Mouse (Mus musculus): Measurements from ENCODE around the gene Lrrc46.

Gene Lrrc46

DNA sequence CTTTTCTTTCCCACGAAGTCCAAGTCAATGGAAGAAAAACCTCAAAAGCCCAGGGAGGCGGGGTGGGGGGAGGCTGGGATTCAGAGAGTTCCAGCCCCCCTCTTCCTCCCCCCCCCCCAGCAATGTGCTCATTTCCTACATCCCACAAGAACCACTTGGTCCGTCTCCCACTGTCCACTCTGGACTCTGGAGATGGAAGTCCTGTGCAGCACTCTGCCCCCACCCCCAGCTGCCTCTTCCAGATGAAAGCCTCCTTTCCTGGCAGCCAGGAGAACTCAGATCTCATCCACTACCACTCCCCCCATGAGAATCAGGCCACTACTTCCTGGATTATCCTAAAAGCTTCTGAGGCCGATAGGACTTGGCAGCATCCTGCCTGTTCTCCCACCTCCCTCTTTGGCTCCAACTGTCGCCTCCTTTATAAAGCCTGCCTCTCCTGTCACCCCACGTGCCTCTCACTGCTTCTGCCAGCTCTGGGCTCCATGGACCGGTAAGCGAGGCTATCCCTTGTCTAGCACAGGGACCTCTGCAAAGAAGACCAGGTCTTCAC lies 28.0 kb downstream of the Lrrc46 start, which contains the start of gene Sp6:
TSS of gene Sp6 (plus strand) at position 274 of the 550 bp plus-strand sequence.
- DNase-seq (ENCODE audit: low spot score): no peak

DNA sequence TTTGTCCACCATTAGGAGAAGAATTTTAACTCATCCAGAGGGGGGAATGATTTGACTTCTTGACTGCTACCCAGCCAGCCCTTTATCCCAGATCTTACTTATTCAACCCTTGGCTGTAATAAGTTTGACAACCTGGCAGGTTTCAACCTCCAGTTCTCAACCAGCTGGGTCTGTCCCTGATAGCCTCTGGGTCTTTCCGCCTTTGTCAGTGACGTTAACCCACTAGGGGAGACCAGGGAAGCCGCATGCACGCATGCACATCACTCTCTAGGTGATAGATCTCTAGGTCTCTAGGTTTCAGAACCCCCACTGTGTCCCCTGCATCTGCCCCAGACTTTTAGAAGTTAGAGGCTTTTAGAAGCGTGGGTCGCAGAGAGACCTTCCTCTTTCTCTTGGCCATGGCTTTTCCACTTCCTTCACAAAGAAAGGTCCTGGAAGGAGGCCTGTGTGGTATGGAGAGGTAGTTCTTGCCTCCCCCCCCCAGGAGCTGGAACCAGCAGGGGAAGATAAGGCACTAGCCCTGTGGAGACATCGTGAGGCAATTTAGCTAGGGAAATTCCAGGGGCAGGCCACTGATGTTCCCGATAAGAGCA lies 31.9 kb downstream of the Lrrc46 start:
- DNase-seq (ENCODE audit: low spot score): no peak

- DNase-seq (ENCODE audit: low spot score): no peak
Measured at GRCm38 (mm10) chr11:97007093-97007794, 34.0 kb downstream of the Lrrc46 start.

DNA sequence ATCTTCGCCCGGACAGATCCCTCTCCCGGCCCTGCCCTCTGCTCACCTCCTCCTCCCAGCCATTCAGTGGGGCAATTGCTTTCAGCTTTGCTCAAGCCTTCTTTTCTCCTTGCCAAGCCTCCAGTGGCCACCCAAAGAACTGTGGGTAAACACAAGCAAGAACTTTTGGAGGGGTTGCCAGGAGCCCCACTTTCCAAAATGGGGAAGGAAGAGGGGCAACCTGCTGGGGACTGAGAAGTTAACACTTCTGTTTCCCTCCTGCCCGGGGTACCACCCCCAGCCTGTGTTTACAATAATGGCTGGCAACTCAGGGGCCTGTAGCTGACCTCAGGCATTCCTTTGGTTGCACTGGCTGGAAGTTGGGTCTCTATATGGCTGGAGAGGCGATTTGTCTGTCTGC lies 38.0 kb downstream of the Lrrc46 start:
- no peak for DNase-seq (ENCODE audit: low spot score)

GRCm38 (mm10) chr11:96997380-96997956 lies 43.7 kb downstream of the Lrrc46 start:
- DNase-seq (ENCODE audit: low spot score): no peak

DNA sequence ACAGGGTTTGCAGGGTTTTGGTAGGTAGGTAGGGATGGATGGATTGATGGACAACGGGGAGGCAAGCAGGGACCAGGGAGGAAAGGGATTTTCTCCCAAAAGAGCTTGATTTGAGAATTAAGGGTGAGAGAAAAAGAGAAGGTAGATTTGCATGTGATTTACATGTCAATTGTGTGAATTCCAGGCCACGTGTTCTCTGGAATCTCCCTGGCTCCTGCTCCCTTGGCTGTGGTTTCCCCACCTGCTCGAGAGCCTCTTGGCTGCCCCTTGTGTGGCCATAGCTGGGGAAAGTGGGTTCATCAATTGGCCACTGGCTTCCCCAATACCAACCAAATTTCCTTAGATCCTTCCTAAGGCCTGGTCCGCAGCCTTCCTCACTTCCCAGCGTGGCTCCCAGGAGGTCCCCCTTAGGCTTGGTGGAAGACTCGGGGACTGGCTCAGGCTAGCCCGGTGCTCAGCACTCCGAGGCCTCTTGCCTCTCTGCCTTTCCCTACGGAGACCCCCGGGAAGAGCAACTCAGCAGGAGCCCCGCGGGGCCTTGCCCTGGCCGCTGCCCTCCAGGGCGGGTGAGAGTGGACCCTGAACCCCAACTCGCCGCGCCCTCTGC lies 44.3 kb downstream of the Lrrc46 start:
- DNase-seq (ENCODE audit: low spot score): no peak

DNA sequence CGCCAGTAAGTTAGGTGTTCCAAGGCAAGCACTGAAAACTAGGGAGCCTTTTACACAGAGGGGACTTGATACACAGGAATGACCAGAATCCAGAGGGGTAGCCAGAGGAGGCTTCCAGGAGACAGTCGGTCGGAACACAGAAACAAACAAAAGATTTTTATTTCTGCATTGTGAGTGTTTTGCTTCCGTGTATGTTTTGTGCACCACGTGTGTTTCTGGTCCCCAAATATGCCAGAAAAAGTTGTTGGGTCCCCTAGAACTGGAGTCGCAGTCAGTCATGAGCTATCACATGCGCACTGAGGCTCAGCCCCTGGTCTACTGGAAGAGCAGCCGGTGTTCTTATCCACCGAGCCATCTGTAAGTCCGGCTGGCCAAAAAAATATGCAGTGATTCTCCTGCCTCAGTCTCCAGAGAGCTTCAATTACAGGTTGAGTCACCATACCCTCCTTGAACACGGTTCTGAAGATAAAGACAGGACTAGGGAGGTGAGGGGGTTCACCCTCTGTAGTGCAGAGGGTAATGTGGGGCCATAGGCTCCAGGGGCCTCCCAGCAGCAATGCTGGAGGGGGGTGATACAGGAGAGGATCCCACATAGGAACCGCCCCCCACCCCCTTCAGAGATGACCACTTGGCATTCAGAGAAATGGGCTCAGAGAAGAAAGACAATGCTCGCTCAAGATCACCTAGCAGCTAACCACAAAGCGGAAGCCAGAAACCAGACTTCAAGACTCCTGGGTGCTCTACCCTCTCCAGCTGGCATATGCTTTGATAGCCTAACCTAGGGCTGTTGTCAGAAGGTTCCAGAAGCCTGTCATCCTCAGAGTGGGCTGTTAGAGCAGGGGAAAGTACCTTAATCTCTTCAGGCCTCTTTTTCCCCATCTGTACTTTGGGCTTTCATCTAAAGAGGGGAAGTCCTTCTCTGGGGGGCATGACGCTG lies 45.1 kb downstream of the Lrrc46 start:
- no peak for DNase-seq (ENCODE audit: low spot score)

GRCm38 (mm10) chr11:96995031-96995430 lies 46.2 kb downstream of the Lrrc46 start:
- DNase-seq (ENCODE audit: low spot score): no peak

DNA sequence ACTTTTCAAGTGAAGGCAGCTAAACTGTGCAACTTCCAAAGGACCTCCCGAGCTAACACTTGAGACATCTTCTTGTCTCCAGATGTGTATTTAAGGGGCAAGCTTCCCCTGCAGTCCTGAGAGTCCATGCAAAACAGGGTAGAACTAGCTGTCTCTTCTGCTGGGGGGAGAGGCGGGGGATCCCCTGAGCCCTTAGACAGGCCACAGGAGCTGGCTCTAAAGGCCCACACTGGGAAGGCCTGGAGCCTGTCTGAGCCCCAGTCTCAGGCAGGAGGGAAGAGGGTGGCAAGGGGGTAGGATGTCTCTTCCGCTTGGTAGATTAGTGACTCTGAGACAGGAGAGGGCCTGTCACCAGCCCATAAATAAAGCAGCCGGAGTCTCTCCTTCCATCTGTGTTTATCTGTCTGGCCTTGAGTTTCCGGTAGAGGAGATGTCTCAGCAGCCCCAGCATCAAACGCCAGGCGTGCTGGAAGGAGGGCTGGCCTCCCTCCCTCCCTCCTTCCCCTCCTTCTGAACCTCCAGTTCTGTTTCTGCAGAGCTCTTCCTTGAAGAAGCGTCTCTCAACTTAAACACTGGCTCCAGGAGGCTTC lies 48.4 kb downstream of the Lrrc46 start:
- no peak for DNase-seq (ENCODE audit: low spot score)

DNA sequence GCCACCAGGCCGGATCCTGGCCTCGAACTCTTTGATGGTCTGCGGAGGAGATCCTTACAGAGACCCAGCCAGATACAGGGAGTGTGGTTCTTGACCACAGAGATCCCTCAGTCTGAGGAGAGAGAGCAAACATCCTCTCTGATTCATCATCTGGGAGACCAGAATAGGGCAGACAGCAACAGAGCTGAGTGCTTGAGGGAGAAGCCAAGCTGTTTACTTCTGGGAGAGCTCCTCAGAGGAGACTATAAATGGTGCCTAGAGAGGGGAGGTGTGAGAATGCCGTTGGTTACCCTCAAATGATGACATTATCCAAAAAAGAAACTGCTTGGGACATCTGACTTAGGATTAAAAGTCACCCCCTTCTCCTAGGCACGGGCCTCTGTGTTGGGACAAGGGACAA lies 49.7 kb downstream of the Lrrc46 start:
- no peak for DNase-seq (ENCODE audit: low spot score)

DNA sequence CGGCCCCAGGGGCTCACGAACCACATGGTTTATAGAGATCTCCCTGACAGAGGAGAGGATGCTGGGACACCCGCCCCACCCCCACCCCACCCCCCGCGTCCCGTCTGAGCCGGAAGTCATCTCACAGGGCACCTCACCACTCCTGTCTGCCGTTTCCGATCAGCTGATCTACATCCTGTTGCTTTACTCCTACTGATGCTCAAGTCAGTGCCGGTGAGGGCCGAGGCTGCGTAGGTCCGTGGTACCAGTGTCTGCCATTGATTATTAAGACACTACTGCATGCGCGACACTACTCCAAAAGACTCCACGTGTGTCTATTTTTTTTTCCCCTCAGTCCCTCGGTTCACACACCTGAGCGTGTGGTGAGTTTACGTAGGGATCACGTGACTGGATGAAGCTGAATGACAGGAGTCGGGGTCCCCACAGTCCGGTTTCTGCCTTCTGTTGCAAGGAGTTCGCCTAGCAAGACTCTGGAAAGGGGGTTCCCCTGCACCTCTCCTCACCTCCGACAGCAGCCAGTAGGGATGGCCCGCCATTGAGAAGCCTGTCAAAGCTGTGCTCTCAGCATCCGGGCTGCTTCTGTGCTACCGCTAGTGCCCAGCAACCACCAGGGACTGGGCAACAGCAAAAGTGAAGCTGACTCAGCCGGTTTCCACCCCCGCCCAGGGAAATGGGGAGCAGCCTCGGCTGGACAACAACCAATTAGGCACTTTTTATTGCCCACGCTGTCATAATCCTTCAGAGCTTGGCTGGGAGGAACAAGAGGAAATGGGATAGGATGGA lies 53.1 kb downstream of the Lrrc46 start:
- no peak for DNase-seq (ENCODE audit: low spot score)

GRCm38 (mm10) chr11:96986463-96986862 lies 54.7 kb downstream of the Lrrc46 start:
- no peak for DNase-seq (ENCODE audit: low spot score)

DNA sequence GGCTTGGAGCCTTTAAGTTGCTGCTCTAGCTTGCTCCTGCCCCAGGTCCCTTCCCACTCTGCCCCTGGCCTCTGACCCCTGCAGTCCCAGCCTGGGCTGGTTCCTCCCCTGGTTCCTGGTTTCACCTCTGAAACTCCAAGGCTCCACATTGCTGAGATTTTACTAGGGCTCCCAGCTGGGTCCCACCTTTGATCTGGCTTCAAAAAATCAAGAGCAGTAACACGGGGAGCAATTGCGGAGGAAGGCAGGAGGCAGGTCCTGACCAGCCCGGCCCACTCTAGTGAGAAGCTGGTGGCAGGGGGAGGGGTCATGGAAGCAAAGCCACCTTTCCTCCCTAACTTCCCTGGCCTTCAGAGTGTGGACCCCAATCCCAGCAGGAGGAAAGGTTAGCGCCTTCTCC lies 56.3 kb downstream of the Lrrc46 start:
- no peak for DNase-seq (ENCODE audit: low spot score)

Measured in lung, postnatal 25 days (tissue).